Mouse (Mus musculus): ENCODE measurements around the gene Dexi. TPM values are rescaled to one million over a fixed set of nuclear protein-coding genes. Genes with fewer than 3 reads are reported as not detected.

Gene Dexi
- polyA plus RNA-seq, 1 experiment: 84.5 TPM

DNA sequence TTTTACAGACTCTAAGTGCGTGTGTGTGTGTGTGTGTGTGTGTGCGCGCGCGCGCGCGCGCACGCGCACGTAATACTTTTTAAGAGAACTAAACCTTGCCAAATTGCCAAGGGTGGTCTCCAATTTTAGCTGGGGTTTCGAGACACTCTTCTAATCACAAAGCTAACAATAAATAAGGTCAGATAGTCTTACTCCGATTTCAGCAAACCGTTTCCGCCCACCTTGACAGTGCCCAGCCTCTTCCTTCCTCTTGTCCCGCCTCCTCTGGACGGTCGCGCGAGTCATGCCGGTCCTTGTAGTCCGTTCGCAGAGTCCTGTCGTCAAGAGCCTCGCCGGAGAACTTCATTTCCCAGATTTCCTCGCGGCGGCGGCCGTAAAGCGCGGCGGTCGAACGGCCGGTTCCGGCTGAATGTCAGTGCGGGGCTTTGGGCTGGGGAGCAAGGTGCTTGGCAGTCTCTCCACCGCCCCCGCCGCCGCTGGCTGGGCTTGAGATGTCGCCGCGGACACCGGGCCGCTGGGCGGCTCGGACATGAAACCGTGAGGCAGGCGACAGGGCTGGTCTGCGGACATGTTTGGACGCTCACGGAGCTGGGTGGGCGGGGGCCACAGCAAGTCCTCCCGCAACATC, 2.3 kb upstream of the Dexi start, which contains the start of gene Clec16a:
Gene Clec16a (plus strand): TSS at position 345 of the 628 bp plus-strand sequence.
- H3K4me3 ChIP-seq (ENCODE audit: insufficient read depth, low read length): peak within 1 kb of the TSS; percentile 89
- TF ChIP-seq CTCF (IDR thresholded peaks at IDR 0.05; ENCODE audit: extremely low read depth, insufficient read depth, low read length): no peak
- peak; percentile 68 for TF ChIP-seq POLR2A (IDR thresholded peaks at IDR 0.05; ENCODE audit: extremely low read depth, insufficient read depth, low read length)
- H3K4me1 ChIP-seq (ENCODE audit: control insufficient read depth, insufficient read depth, low read length): peaks cover 14% of the 10 kb centered on the region
- 0 out of 2 replicates have a peak within 1 kb of the TSS, but pooled peaks have one; percentile 8 for H3K27ac ChIP-seq (ENCODE audit: insufficient read depth, low read length)

GRCm38 (mm10) chr16:10542266-10542665, 588 bp downstream of the Dexi start:
- H3K4me3 ChIP-seq (ENCODE audit: insufficient read depth, low read length): peak overlapping the region; percentile 97
- TF ChIP-seq CTCF (IDR thresholded peaks at IDR 0.05; ENCODE audit: extremely low read depth, insufficient read depth, low read length): no peak
- no peak for TF ChIP-seq POLR2A (IDR thresholded peaks at IDR 0.05; ENCODE audit: extremely low read depth, insufficient read depth, low read length)
- peak overlapping the region; percentile 80 for H3K27ac ChIP-seq (ENCODE audit: insufficient read depth, low read length)
- H3K4me1 ChIP-seq (ENCODE audit: control insufficient read depth, insufficient read depth, low read length): peaks cover 13% of the 10 kb centered on the region

- H3K27ac ChIP-seq (ENCODE audit: insufficient read depth, low read length): peak overlapping the region; percentile 80; the same call in 1 of the 2 replicates
Observed at GRCm38 (mm10) chr16:10541598-10541930, 1.3 kb downstream of the Dexi start.

DNA sequence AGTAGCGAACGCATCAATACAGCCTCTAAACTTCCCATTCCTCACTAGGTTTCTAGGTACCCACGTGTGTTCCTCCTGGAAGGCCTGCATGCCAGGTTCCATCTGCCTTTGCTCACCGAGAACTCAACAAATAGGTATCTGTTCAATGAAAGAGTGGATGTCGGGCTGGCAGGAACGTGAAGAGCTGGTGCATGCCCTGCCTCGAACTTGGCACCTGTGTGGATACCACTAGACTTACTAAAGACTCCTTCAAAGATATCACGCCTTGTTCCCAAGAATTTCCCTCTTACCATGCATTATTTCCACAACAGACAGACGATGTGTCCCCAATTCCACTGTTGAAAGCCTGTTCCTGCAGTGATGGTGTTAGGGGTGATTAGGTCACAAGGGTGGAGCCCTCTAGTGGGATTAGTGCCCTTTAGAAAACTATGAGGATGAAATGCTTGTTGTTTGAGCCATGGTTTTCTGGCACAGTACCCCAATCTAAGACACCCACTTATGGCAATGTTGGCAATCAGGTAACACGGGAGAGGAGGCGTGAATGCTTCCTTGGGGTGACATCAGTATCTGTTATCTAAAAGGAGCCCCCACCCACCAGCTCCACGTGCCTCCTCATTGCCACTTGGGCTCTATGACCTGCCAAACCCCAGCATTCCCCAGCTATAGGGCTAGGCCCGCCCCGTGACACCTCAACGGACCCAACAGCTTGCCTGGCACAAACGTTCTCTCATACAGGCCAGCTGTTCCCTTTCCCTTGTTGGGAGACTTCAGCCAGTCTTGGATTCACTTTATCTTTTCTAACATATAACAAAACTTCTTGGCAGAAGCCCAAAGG, 1.9 kb downstream of the Dexi start:
- no peak overlapping the region for H3K27ac ChIP-seq (ENCODE audit: insufficient read depth, low read length)
- peak overlapping the region; percentile 97 for H3K4me3 ChIP-seq (ENCODE audit: insufficient read depth, low read length)
- TF ChIP-seq CTCF (IDR thresholded peaks at IDR 0.05; ENCODE audit: extremely low read depth, insufficient read depth, low read length) (no peak), POLR2A (IDR thresholded peaks at IDR 0.05; ENCODE audit: extremely low read depth, insufficient read depth, low read length) (no peak)
- peaks cover 15% of the 10 kb centered on the region for H3K4me1 ChIP-seq (ENCODE audit: control insufficient read depth, insufficient read depth, low read length)

More at GRCm38 (mm10) chr16:10541598-10541930, 1.3 kb downstream of the Dexi start:
- TF ChIP-seq POLR2A (IDR thresholded peaks at IDR 0.05; ENCODE audit: extremely low read depth, insufficient read depth, low read length) (no peak), CTCF (IDR thresholded peaks at IDR 0.05; ENCODE audit: extremely low read depth, insufficient read depth, low read length) (no peak)
- H3K4me1 ChIP-seq (ENCODE audit: control insufficient read depth, insufficient read depth, low read length): peaks cover 13% of the 10 kb centered on the region
- H3K4me3 ChIP-seq (ENCODE audit: insufficient read depth, low read length): peak overlapping the region; percentile 97

GRCm38 (mm10) chr16:10536961-10537360, 5.9 kb downstream of the Dexi start:
- TF ChIP-seq CTCF (IDR thresholded peaks at IDR 0.05; ENCODE audit: extremely low read depth, insufficient read depth, low read length) (no peak), POLR2A (IDR thresholded peaks at IDR 0.05; ENCODE audit: extremely low read depth, insufficient read depth, low read length) (no peak)
- Histone ChIP-seq H3K4me1 (ENCODE audit: control insufficient read depth, insufficient read depth, low read length) (peaks cover 15% of the 10 kb centered on the region), H3K27ac (ENCODE audit: insufficient read depth, low read length) (no peak overlapping the region), H3K4me3 (ENCODE audit: insufficient read depth, low read length) (no peak overlapping the region)

GRCm38 (mm10) chr16:10536323-10536722, 6.5 kb downstream of the Dexi start:
- Histone ChIP-seq H3K27ac (ENCODE audit: insufficient read depth, low read length) (no peak overlapping the region), H3K4me3 (ENCODE audit: insufficient read depth, low read length) (no peak overlapping the region), H3K4me1 (ENCODE audit: control insufficient read depth, insufficient read depth, low read length) (peaks cover 15% of the 10 kb centered on the region)
- TF ChIP-seq POLR2A (IDR thresholded peaks at IDR 0.05; ENCODE audit: extremely low read depth, insufficient read depth, low read length): no peak
- TF ChIP-seq CTCF (IDR thresholded peaks at IDR 0.05; ENCODE audit: extremely low read depth, insufficient read depth, low read length): no peak

DNA sequence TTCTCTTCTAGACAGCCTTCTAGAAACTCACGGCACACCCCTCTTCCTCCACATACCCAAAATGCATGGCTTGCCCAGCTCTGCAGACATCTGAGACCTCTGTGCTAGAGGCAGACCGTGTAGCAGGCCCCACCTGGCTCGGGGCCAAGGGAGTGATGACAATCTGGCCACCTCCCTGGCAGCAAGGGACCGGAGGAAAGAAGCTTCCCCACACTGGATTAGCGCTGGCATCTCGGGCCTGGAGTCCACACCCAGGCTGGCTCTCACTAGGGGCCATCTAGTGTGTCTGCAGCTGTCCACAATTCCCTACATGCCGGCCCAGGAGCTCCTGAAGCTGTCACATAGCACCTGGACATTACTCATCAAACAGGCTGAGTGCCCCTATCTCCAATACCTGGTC, 8.3 kb downstream of the Dexi start:
- TF ChIP-seq CTCF (IDR thresholded peaks at IDR 0.05; ENCODE audit: extremely low read depth, insufficient read depth, low read length) (no peak), POLR2A (IDR thresholded peaks at IDR 0.05; ENCODE audit: extremely low read depth, insufficient read depth, low read length) (no peak)
- no peak overlapping the region for H3K27ac ChIP-seq (ENCODE audit: insufficient read depth, low read length)
- H3K4me1 ChIP-seq (ENCODE audit: control insufficient read depth, insufficient read depth, low read length): peaks cover 9% of the 10 kb centered on the region
- no peak overlapping the region for H3K4me3 ChIP-seq (ENCODE audit: insufficient read depth, low read length)

DNA sequence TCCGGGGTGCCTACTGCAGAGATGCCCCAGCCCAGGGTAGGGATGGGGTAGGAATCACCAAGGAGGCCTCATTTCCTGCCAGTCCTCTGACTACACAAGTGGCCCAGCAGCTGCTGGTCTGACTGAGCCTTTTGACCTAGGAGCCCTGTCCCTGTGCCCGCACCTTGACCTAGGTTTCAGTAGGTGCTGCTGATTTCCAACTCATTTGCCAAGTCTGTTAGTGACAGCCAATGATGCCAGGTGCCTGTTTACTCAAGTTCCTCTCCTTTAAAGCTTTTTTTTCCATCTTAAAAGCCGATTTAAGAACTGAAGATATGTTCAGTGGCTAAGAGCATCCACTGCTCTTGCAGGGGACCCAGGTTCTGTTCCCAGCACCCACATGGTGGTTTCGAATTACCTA, 9.1 kb downstream of the Dexi start:
- H3K4me1 ChIP-seq (ENCODE audit: control insufficient read depth, insufficient read depth, low read length): peaks cover 6% of the 10 kb centered on the region
- H3K27ac ChIP-seq (ENCODE audit: insufficient read depth, low read length): no peak overlapping the region
- H3K4me3 ChIP-seq (ENCODE audit: insufficient read depth, low read length): no peak overlapping the region
- TF ChIP-seq POLR2A (IDR thresholded peaks at IDR 0.05; ENCODE audit: extremely low read depth, insufficient read depth, low read length): no peak
- TF ChIP-seq CTCF (IDR thresholded peaks at IDR 0.05; ENCODE audit: extremely low read depth, insufficient read depth, low read length): no peak

DNA sequence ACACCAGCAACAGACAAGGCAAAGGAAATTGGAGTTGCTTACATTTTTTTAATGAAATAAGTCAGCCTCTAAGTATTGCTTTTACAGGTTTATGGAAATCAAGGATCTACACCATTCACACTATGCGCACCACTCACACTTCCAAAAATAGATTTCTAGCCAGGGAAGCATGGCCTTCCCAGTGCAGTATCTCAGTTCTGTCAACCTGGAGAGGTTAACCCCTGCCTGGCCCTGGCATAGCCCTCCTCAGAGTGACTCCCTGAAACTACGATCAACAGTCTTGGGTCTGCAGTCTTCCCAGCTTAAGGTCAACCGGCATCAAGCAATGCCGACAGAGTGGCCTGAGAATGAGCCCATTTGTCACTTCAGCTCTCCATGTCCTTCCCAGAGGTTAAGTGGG, 12.7 kb downstream of the Dexi start:
- TF ChIP-seq CTCF (IDR thresholded peaks at IDR 0.05; ENCODE audit: extremely low read depth, insufficient read depth, low read length) (no peak), POLR2A (IDR thresholded peaks at IDR 0.05; ENCODE audit: extremely low read depth, insufficient read depth, low read length) (no peak)
- H3K4me3 ChIP-seq (ENCODE audit: insufficient read depth, low read length): no peak overlapping the region
- H3K27ac ChIP-seq (ENCODE audit: insufficient read depth, low read length): no peak overlapping the region
- no peaks in the 10 kb centered on the region; the same call in 1 of the 2 replicates for H3K4me1 ChIP-seq (ENCODE audit: control insufficient read depth, insufficient read depth, low read length)

Measured in cortical plate, adult 2 months (tissue).